Mouse (Mus musculus) ZHBTc4 (cell line): ENCODE measurements around the gene Naa80.
A peak's percentile ranks its signal among the peaks of the same experiment; 100 is the strongest.

Experiments used
- DNase-seq: peaks from one replicate; pipeline ENCODE4 v3.0.0-alpha.2; 2011; ENCODE audit warnings: low read depth, low spot score

The Naa80 gene

GRCm38 (mm10) chr9:107596619-107597569, 18.2 kb downstream of the Naa80 start:
- DNase-seq, result no peak

GRCm38 (mm10) chr9:107598385-107598784, 19.7 kb downstream of the Naa80 start:
- no peak for DNase-seq

DNA sequence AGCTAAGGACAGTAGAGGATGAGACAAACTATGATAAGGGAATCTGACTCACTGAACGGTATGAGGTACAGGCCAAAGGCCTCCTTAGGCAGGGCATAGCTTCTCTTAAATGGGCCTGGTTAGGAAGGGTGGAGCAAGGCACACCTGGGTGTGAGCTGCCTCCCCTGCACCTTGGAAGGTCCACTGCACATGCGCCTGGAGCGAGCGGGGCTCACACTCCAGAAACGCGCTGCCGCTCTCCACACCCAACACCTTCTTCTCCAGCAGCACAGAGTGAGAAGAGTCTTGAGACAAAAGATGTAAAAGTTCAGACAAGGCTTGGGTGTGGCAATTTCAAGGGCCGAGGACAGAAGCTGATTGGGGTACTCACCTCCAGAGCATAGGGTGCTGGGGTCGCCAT, 20.7 kb downstream of the Naa80 start:
- peak; percentile 43 for DNase-seq

- DNase-seq, result peak; percentile 90
These were observed 21.2 kb downstream of the Naa80 start for GRCm38 (mm10) chr9:107599842-107600241.

GRCm38 (mm10) chr9:107600745-107601144, 22.1 kb downstream of the Naa80 start:
- peak; percentile 75 for DNase-seq

DNA sequence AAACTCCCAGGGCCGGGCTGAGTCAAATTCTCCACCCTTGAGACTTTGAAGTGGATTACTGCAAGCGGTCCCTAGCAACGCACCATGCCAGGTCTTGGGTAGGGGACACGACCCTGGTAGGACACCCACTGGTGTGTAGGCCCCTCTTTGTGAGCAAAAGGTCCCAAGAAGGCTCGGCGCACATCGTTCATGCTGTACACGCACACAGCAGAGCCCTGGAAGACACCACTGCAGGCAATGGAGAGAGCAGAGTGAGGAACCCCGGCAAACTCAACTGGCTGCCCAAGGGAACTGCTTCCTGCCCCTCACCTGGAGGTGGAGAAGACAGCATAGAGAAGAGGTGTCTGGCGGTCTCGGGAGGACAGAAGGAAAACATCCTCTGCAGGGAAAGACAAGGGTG, 22.6 kb downstream of the Naa80 start:
- no peak for DNase-seq

DNA sequence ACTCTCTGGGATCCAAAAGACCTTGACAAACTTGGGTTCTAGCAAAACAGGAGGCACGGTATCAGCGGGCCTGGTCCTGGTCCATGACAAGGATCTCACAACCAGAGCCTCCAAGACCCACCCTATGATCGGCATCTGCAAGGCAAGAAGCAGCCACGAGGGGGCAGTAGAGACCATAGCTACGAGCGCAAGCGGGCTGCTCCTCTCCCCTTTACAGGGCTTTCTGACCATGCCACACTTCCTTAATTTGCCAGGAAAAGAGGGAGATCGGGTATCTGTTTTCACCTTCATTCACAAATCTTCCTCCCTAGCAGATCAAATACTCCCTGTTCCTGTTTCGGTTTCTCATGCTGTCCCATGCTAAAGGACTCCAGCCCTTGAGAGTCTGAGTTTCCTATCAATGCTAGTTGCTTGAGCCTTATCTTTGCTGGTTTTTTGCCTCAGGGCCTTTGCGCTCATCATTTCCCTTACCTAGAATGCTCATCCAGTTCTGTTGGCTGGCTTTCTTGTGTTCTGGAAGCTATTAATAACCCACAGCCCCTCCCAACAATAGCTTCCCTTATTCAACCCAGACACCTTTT, 23.5 kb downstream of the Naa80 start:
- DNase-seq, result peak; percentile 91

GRCm38 (mm10) chr9:107603251-107603650, 24.6 kb downstream of the Naa80 start:
- DNase-seq, result no peak

DNA sequence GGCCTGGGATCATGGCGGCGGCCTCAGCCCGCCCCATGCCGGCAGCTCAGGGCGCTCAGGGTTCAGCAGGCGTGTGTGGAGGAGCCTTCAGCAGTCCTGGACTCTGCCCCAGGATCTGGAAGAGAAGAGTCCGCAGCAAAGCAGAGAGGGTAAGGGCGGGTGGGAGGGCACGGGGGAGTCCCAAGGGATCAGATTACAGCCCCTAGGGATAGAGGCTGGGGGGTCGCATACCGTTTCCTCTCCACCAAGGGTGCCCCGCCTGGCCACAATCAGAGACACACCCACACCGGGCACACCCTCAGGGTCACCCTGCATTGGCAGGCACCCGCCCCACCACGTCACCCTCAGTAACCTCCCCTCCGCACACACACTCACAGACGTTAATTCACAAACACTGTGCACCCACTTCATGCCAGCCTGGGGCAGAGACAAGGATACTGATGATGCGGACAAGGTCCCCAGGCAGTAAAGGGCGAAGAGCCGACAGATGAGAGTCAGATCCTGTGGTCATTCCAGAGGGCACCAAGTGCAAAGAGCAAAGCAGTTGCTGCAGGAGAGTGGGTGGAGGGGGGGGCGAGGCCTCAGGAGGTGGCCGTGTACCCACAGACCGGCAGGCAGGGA, 26.5 kb downstream of the Naa80 start:
- no peak for DNase-seq

DNA sequence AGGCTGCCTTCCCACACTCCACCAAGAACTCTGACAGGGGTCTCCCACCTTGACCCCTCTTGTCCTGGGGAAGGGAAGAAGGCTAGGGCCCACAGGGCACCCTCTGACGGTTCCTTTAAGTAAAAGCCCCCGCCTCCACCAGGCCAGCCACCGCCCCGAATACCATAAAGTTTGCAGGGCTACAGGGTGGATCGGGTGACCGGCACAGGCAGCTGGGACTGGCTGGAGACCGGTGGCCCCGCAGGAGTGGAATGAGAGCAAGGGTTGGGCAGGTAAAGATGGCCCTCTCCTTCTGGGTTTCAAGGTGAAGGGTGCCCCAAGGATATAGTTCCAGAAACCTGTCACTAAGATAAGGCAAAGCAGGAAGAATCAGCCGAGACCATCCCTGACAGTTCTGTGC, 27.9 kb downstream of the Naa80 start:
- no peak for DNase-seq

DNA sequence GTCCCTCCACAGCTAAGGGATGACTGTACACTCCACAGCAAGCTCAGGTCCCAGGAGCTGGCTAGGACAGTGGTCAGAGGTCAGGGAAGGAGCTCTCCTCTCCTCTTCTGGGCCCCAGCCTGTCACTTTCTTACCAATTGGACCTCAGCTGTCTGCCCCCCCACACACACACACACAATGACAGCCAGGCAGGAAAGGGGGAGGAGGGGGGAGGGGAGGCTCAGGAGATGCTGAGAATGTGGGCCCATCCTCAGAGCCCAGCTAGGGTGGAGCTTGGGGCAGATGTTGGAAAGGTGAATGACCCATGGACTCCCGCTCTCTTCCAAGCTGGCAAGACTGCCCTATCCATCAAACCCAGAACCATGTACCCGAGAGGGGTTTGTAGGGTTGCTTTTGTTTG, 28.3 kb downstream of the Naa80 start:
- DNase-seq, result no peak

- DNase-seq, result no peak
These were observed 29.1 kb downstream of the Naa80 start for GRCm38 (mm10) chr9:107607653-107608245.

DNA sequence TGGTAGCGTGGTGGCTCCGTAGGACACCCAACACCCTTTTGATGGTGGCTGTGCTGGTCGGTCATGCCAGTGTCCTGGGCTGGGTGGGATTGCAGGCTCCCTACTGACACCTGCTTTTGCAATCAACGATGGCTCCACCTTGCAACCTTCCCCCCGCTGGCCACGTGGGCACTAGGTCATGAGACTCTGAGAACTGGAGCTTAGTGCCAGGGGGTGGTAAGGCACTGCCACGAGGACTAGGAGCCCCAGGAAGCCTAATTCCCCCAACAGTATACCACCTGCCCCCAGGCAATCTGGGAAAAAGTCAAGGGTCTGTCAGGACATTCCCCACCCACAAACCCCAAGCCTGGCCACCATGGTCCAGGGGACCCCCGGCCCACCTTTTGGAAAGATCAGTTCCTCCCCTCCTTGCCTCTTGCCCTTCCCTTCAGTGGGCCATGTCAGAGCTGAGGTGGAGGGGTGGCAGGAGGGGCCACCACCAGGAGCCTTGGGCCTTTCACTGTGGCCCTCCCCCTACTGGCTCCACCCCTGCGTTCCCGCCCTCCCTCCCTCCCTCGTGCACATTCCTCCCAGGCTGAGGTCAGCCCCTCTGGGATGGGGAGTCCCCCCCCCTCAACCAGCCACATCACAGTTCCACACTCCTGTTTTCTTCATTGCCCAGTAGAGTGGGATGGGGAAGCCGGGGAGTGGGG, 30.2 kb downstream of the Naa80 start, which contains the start of gene Sema3b:
Gene Sema3b (minus strand): TSS at position 489 of the 692 bp plus-strand sequence.
- no peak for DNase-seq

DNA sequence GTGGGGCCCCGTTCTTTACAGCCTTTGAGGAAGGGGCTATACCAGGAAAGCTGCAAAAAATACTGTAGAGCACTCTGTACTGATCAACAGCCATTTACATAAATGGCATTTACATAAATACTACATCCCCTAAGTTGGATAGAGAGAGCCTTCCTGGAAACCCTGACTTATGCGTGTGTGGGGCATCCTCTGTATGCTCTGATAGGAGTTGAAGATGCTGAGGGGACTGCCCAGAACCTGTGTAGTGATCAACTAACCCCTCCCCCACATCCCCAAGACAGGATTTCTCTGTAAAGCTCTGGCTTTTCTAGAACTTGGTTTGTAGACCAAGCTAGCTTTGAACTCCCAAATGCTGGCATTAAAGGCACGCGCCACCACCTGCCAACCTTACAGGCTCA, 30.7 kb downstream of the Naa80 start:
- no peak for DNase-seq

DNA sequence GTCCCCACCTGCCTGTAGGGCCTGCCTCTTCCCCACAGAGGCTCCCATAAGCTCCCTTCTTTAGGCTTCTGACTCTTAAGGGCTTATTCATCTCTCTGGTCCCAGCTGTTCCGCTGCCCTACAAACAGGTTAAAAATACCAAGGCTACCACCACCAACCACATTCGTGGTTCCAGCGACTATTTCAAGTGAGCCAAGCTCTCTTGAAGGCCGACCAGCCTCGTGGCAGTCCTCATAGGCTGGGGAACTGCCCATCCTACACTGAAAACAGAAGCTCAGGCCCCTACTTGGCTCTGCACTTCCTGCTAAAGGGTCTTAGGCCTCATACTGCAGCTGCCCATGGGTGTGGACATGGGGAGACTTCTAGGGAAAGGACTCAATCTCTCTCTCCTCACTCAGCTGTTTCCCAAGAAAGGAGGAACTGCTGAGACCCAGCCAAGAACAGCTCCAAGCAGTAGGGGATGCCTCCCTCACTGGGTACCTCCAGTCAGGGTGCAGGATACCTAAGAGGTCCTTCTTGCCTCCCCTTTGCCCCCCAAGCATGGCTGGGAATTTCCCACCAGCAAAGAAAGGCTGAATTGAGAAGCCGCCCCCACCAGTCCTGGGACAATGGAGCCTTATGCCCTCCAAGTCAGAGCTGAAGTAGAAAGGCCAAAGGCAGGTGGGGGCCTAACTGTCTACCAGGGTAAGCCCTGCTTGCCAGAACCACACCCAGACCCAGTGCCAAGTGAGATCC, 32.9 kb downstream of the Naa80 start:
- no peak for DNase-seq

DNA sequence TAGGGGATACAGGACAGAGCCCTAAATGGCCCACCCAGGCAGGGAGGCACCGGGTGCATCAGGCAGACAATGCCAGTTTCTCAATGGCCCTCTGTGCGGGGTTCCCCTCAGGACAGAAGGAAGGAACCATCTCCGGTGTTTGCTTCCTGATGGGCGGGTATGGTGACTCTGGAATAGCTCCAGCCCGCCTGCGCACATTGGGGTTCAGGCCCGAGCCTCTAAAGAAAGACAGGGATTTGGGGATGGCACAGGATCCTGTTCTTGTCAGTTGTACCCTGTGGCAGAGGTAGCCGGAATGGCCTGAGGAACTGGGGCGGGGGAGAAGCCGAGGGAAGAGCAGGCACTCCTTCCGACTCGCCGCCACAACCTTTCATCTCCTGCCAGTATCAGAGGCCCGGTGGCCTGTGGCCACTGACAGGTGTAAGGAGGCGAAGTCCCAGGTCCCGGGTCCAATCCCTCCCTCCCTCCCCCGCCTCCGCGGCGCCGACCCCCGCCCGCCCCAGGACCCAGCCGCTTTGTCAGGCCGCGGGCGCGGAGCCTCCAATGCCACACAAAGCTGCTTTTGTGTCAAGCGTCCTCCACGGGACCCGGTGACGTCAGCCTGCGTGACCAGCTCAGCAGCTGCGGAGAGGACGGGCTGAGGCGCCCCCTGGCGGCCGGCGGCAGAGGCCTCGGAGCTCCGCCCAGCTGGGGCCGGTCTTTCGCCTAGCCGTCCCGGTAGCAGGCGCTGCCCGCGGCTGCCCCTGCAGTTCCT, 33.7 kb downstream of the Naa80 start:
- DNase-seq, result peak; percentile 98

DNA sequence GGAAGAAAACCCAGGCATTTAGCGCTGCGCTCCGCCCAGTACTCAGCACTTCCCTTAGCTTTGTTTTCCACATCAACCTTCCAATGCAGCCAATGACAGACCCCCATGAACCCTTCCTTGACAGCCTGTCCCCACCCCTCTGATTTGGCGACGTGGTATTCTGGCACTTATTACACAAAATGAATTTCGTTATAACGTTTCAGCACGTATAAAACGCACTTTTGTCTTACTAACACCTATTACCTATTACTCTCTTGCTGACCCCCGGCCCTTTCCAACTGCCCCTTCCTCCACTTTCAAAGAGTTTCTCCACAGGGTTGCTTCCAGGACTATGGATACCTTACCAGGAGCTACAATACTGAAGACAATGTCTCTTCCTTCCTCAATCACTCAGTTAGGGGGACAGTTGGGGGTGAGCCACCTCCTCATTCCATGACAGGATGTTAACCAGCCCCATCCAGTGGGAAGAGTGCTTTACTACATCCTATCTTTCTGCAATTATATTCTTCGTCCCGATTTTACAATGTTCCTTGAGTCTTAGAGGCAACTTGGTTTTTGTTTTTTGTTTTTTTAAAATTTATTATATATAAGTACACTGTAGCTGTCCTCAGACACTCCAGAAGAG, 34.4 kb downstream of the Naa80 start:
- DNase-seq, result no peak

DNA sequence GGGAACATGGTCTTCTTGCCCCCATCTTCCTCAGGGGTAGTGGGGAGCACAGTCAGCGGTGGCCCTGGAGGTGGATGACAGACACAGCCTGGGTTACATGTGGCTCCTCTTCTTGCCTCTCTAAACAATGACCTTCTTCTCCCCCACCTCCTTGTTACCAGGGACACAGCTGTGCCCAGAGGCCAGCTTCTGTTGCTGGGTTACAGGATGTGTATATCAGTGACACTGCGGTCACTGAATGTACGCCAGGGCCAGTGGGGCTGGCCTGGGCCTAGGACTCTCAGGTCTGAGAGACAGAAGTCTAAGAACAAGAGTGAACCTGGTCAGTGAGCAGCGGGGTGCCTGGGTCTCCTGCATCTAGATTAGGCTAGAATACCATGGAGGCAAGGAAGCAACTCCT, 36.3 kb downstream of the Naa80 start:
- DNase-seq, result no peak

GRCm38 (mm10) chr9:107617461-107617860, 38.8 kb downstream of the Naa80 start:
- no peak for DNase-seq

DNA sequence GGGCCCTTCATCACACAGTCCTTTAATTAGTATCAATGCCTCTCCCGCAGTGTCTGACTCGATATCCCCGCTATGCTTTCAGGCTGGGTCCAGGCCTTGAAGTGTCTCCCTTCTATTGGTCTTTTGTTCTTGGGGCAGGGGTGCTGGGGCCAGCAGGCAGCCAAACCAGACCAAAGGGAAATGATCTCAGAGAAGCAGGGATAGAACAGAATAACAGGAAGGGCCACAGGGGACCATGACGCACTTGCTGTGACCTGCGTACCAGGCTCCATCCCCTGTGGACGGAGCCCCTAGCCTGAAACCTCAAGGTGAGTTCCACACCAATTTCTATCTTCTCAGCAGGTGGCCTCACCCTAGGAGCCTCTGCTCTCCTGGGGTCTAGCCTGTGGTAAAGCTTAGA, 39.4 kb downstream of the Naa80 start:
- no peak for DNase-seq
